Mouse (Mus musculus) kidney, adult 18-20 months (tissue): ENCODE data around the gene Sphk1.

ENCODE experiments used
- DNase-seq: peaks from one replicate; pipeline ENCODE4 v3.0.0; 2021

Sphk1 gene

DNA sequence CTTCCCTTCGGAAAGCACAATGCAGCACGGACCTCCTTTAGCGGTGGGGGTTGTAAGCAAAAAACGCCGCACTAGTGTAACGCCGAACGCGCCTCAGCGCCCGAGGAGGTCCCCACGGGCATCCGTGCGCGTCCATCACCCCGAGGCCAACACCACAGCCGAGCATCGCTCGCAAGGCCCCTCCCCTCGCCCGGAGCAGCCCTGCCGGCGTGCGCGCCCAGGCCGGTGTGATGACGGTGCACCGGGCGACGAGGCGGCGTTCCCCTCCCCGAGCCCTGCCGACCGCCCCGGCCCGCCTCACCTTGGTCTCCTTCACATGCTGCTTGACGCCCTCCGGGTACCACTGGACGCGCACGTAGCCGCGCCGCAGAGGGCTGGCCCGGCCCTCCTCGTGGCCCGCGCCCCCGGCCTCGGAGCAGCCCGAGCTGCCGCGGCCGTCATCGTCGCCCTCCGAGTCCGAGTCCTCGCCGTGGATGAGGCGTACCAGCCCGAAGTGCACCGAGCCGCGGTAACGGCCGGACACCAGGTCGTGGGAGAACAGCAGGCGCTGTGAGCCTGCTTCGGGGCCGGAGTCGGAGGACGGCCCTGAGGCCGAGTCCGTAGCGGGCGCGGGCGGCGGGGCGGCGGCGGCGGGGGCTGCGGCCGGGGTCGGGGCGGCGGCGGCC, 50.1 kb downstream of the Sphk1 start:
- DNase-seq, result peak; percentile 58

GRCm38 (mm10) chr11:116581376-116581814, 50.7 kb downstream of the Sphk1 start, which contains the start of gene Ube2o:
Gene Ube2o (minus strand): TSS chr11:116581447.
- DNase-seq, result peak; percentile 87

DNA sequence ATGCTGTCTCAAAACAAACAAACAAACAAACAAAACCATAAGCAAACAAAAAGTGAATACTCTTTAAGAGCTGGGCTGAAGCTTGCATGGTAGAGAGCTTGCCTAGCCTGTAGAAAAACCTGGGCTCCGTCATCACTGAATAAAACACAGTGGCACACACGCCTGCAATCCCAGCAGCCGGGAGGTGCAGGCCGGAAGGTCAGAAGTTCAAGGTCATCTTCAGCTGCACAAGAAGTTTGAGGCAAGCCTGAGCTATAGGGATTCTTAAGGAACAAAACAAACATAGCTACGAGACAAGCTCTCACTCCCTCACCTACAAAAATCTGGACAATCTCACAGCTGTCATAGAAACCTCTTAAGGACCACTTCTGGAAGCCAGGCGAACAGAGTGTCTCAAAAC, 55.0 kb downstream of the Sphk1 start:
- no peak for DNase-seq
